Mouse (Mus musculus) thymus, adult 2 months (tissue): ENCODE results near the gene Slc9a9. TPM values are rescaled to one million over a fixed set of nuclear protein-coding genes. Genes with fewer than 3 reads are reported as not detected.

Source experiments
- DNase-seq: peaks from one replicate; pipeline ENCODE4 v3.0.0; 2021
- H3K27ac ChIP-seq: fragments of 200-500 bp; 2 replicates; pipeline ENCODE4 v1.5.1; 2012; ENCODE audit warnings: low read length, control low read depth; ENCODE audit not compliant: control insufficient read depth, insufficient read depth
- H3K27me3 ChIP-seq: fragments of 200-500 bp; 2 replicates; pipeline ENCODE4 v1.6.1; 2012; ENCODE audit warnings: mild to moderate bottlenecking, low read length, moderate library complexity, mixed read lengths; ENCODE audit not compliant: control insufficient read depth, insufficient read depth
- H3K36me3 ChIP-seq: fragments of 200-500 bp; 2 replicates; pipeline ENCODE4 v1.6.1; 2012; ENCODE audit warnings: mild to moderate bottlenecking, low read length, moderate library complexity; ENCODE audit not compliant: control insufficient read depth, insufficient read depth
- H3K4me1 ChIP-seq: fragments of 200-500 bp; replicated peaks from 2 replicates; pipeline ENCODE4 v1.6.1; 2012; ENCODE audit warnings: low read length; ENCODE audit not compliant: control insufficient read depth, insufficient read depth
- H3K4me3 ChIP-seq: fragments of 200-500 bp; 2 replicates; pipeline ENCODE4 v1.5.1; 2012; ENCODE audit warnings: mild to moderate bottlenecking, low read length, control low read depth, moderate library complexity; ENCODE audit not compliant: control insufficient read depth, insufficient read depth
- CTCF ChIP-seq: fragments of 200-500 bp; IDR thresholded peaks from 2 replicates; pipeline ENCODE4 v1.5.1; 2012; ENCODE audit warnings: mild to moderate bottlenecking, control low read depth, low read length, moderate library complexity, borderline replicate concordance; ENCODE audit not compliant: control insufficient read depth, poor library complexity, insufficient read depth; ENCODE audit errors: extremely low read depth
- POLR2A ChIP-seq: fragments of 200-500 bp; IDR thresholded peaks from 2 replicates; pipeline ENCODE4 v1.6.1; 2012; ENCODE audit warnings: mild to moderate bottlenecking, low read length, control low read depth, moderate library complexity; ENCODE audit not compliant: control insufficient read depth, poor library complexity, insufficient read depth; ENCODE audit errors: extremely low read depth
- WGBS: fragments of 180-500 bp; shearing (Covaris S2); methylation state at CpG from one replicate; pipeline ENCODE4 v1.1.7; 2018; 5-methylcytosine and 5-hydroxymethylcytosine counted together
- polyA plus RNA-seq: library from polyadenylated mRNA; depleted of rRNA; stranded (reverse); fragments of >200 nt; gene quantifications from 2 replicates; pipeline ENCODE4 v1.2.3, GENCODE M21; 2012

Gene Slc9a9
- polyA plus RNA-seq, 1 experiment: 49.7 TPM

- WGBS: 94% methylated on average over 4 of the region's 4 CpGs
- Histone ChIP-seq H3K4me1 (no peaks in the 10 kb centered on the region), H3K27ac (no peak overlapping the region), H3K27me3 (no peaks in the 10 kb centered on the region), H3K36me3 (no peaks in the 10 kb centered on the region), H3K4me3 (no peak overlapping the region)
- no peak for DNase-seq
- TF ChIP-seq POLR2A (no peak), CTCF (no peak)
These were observed 199.5 kb downstream of the Slc9a9 start for GRCm38 (mm10) chr9:94869023-94869799.

GRCm38 (mm10) chr9:94882517-94882916 is 212.8 kb downstream of the Slc9a9 start:
- Histone ChIP-seq H3K4me1 (no peaks in the 10 kb centered on the region), H3K4me3 (no peak overlapping the region), H3K27me3 (no peaks in the 10 kb centered on the region), H3K36me3 (peaks cover 3% of the 10 kb centered on the region; the same call in 1 of the 2 replicates), H3K27ac (no peak overlapping the region)
- TF ChIP-seq POLR2A: no peak
- TF ChIP-seq CTCF: no peak
- DNase-seq: no peak
- 99% methylated on average over 3 of the region's 3 CpGs for WGBS

- H3K36me3 ChIP-seq: peaks cover 7% of the 10 kb centered on the region; the same call in 1 of the 2 replicates
- no peak overlapping the region for H3K27ac ChIP-seq
- TF ChIP-seq POLR2A (no peak), CTCF (no peak)
- H3K4me1 ChIP-seq: no peaks in the 10 kb centered on the region
- H3K4me3 ChIP-seq: no peak overlapping the region
- no peaks in the 10 kb centered on the region for H3K27me3 ChIP-seq
- WGBS: 93% methylated on average over 5 of the region's 5 CpGs
- DNase-seq: no peak
These were observed 213.7 kb downstream of the Slc9a9 start for GRCm38 (mm10) chr9:94883435-94883834.

DNA sequence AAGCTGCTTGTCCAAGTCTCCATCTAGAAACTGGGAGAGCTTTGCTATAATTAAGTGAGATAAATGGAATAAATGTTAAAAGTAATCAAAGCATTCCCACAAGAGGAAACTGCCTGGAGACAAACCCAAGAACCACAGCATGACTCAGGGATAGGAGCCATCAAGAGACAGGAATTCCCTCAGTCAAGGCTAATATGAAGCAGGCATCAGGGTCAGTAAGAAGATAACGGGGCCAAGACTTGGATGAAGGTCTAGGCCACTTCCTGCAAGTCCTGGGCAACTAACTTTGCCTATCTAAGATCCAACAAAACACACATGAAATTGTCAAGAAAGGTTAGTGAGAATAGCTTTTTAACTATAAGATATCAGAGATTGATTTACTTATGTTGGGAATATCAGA is 215.4 kb downstream of the Slc9a9 start:
- no peak for DNase-seq
- TF ChIP-seq POLR2A (no peak), CTCF (no peak)
- no peak overlapping the region for H3K27ac ChIP-seq
- H3K36me3 ChIP-seq: peaks cover 7% of the 10 kb centered on the region; the same call in 1 of the 2 replicates
- no peaks in the 10 kb centered on the region for H3K27me3 ChIP-seq
- no peak overlapping the region for H3K4me3 ChIP-seq
- H3K4me1 ChIP-seq: no peaks in the 10 kb centered on the region
- WGBS: 92% methylated on average over 1 of the region's 1 CpGs

- Histone ChIP-seq H3K27ac (no peak overlapping the region), H3K36me3 (peaks cover 7% of the 10 kb centered on the region; the same call in 1 of the 2 replicates), H3K4me1 (no peaks in the 10 kb centered on the region), H3K4me3 (no peak overlapping the region), H3K27me3 (no peaks in the 10 kb centered on the region)
- DNase-seq: no peak
- no peak for TF ChIP-seq POLR2A
- no peak for TF ChIP-seq CTCF
These were observed 219.9 kb downstream of the Slc9a9 start for GRCm38 (mm10) chr9:94889647-94890046.

- H3K27me3 ChIP-seq: no peaks in the 10 kb centered on the region
- no peaks in the 10 kb centered on the region for H3K4me1 ChIP-seq
- H3K27ac ChIP-seq: no peak overlapping the region
- WGBS: 23% methylated on average over 5 of the region's 5 CpGs
- TF ChIP-seq CTCF (no peak), POLR2A (no peak)
- H3K4me3 ChIP-seq: no peak overlapping the region
- H3K36me3 ChIP-seq: no peaks in the 10 kb centered on the region
- DNase-seq: no peak
These were observed 226.2 kb downstream of the Slc9a9 start for GRCm38 (mm10) chr9:94895882-94896281.
